Mouse (Mus musculus): ENCODE results near the gene Dgcr2. TPM values are rescaled to one million over a fixed set of nuclear protein-coding genes. Genes with fewer than 3 reads are reported as not detected.

Gene Dgcr2
- polyA plus RNA-seq, 1 experiment from 2014 or later, result 104 TPM

DNA sequence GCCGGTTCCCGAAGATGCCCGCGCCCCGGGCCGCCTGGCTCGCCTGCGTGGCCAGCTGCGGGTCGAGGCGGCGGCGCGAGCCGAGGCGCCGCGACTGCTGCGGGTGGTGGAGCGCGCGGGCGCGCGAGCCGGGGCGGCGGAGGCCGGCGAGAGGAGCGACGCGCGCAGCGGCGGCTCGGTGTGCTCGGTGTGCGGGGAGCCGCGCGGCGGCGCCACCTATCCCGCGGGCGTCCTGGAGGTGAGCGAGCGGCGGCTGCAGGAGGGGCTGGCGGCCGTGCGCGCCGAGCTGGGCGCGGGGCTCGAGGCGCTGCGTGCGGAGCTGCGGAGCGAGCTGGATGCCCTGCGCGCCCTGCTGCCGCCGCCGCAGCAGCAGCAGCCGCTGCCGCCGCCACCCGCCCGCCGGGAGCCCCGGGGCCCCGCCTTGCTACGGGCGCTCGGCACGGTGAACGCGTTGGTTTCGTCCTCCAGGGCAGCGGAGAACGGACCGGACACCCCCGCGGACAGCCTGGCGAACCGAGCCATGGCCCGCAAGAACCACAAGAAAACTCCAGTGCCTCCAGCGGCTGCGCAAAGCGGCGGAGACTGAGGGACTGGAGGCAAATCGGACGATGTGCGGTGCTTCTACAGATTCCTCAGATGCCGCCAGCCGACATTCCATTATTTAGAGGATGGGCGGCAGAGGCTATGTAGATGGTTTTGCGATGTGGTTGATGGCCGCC lies 64.5 kb downstream of the Dgcr2 start:
- Histone ChIP-seq H3K9me3 (ENCODE audit: control insufficient read depth, low read length) (no peaks in the 10 kb centered on the region), H3K27me3 (ENCODE audit: control insufficient read depth, insufficient read depth, low read length) (peaks cover 42% of the 10 kb centered on the region), H3K4me1 (ENCODE audit: control insufficient read depth, insufficient read depth, low read length) (peaks cover 13% of the 10 kb centered on the region), H3K9ac (replicated peaks; ENCODE audit: low read length) (peak overlapping the region; percentile 77), H3K4me2 (ENCODE audit: low read length) (peak overlapping the region; percentile 87), H3K36me3 (ENCODE audit: control insufficient read depth, insufficient read depth, low read length) (0 out of 2 replicates have a peak, but pooled peaks cover 2% of the 10 kb centered on the region), H3K27ac (replicated peaks; ENCODE audit: low read depth, low read length) (peak overlapping the region; percentile 90), H3K4me3 (replicated peaks; ENCODE audit: low read depth, low read length) (peak overlapping the region; percentile 55)
- under 1% methylated on average over 101 of the region's 103 CpGs for WGBS
- peak; percentile 83 for DNase-seq
- ATAC-seq (ENCODE audit: low FRiP score, low TSS enrichment), result peak; percentile 64

DNA sequence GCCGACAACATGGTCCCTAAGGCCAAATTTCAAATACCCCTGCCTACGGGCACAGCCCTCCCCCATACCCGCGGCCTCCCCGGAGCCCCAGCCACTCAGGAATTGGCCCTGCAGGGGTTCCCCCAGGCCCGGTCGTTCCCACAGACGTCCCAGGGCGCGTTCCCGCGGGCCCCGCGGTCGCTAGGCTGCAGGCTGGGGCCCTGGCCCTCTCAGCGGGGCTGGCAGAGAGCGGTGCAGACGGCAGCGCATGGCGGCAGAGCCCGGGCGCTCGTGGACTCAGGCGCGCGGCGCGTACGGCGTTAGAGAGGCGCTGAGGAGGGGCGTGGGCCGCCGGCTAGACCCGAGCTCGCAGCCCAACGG lies 65.1 kb downstream of the Dgcr2 start:
- ATAC-seq (ENCODE audit: low FRiP score, low TSS enrichment) (peak; percentile 69), DNase-seq (peak; percentile 75)
- H3K27ac ChIP-seq (replicated peaks; ENCODE audit: low read depth, low read length), result peak overlapping the region; percentile 90
- peak overlapping the region; percentile 87 for H3K4me2 ChIP-seq (ENCODE audit: low read length)
- peak overlapping the region; percentile 77 for H3K9ac ChIP-seq (replicated peaks; ENCODE audit: low read length)
- H3K4me1 ChIP-seq (ENCODE audit: control insufficient read depth, insufficient read depth, low read length), result peaks cover 13% of the 10 kb centered on the region
- 2% methylated on average over 34 of the region's 37 CpGs for WGBS
- no peaks in the 10 kb centered on the region for H3K9me3 ChIP-seq (ENCODE audit: control insufficient read depth, low read length)
- H3K36me3 ChIP-seq (ENCODE audit: control insufficient read depth, insufficient read depth, low read length), result no peaks in the 10 kb centered on the region
- H3K27me3 ChIP-seq (ENCODE audit: control insufficient read depth, insufficient read depth, low read length), result peaks cover 42% of the 10 kb centered on the region
- H3K4me3 ChIP-seq (replicated peaks; ENCODE audit: low read depth, low read length), result peak overlapping the region; percentile 55

- Histone ChIP-seq H3K9me3 (ENCODE audit: control insufficient read depth, low read length) (no peaks in the 10 kb centered on the region), H3K4me1 (ENCODE audit: control insufficient read depth, insufficient read depth, low read length) (peaks cover 13% of the 10 kb centered on the region), H3K4me2 (ENCODE audit: low read length) (peak within 1 kb of the TSS; percentile 87)
Measured at GRCm38 (mm10) chr16:17832821-17833220, 65.5 kb downstream of the Dgcr2 start, which contains the start of gene B830017H08Rik. TSS of gene B830017H08Rik (plus strand) at chr16:17833121.

GRCm38 (mm10) chr16:17831781-17832180 lies 66.6 kb downstream of the Dgcr2 start:
- Histone ChIP-seq H3K4me3 (replicated peaks; ENCODE audit: low read depth, low read length) (no peak overlapping the region), H3K4me2 (ENCODE audit: low read length) (no peak overlapping the region), H3K9ac (replicated peaks; ENCODE audit: low read length) (no peak overlapping the region), H3K9me3 (ENCODE audit: control insufficient read depth, low read length) (no peaks in the 10 kb centered on the region), H3K27me3 (ENCODE audit: control insufficient read depth, insufficient read depth, low read length) (peaks cover 42% of the 10 kb centered on the region), H3K27ac (replicated peaks; ENCODE audit: low read depth, low read length) (no peak overlapping the region), H3K4me1 (ENCODE audit: control insufficient read depth, insufficient read depth, low read length) (peaks cover 13% of the 10 kb centered on the region), H3K36me3 (ENCODE audit: control insufficient read depth, insufficient read depth, low read length) (no peaks in the 10 kb centered on the region)
- peak; percentile 46 for DNase-seq
- 11% methylated on average over 11 of the region's 11 CpGs for WGBS
- ATAC-seq (ENCODE audit: low FRiP score, low TSS enrichment), result no peak

More at GRCm38 (mm10) chr16:17832821-17833220, 65.5 kb downstream of the Dgcr2 start, which contains the start of gene B830017H08Rik:
- WGBS, result 16% methylated on average over 7 of the region's 7 CpGs
- Histone ChIP-seq H3K4me3 (replicated peaks; ENCODE audit: low read depth, low read length) (peak within 1 kb of the TSS; percentile 55), H3K27me3 (ENCODE audit: control insufficient read depth, insufficient read depth, low read length) (peaks cover 42% of the 10 kb centered on the region), H3K9ac (replicated peaks; ENCODE audit: low read length) (peak within 1 kb of the TSS; percentile 77), H3K36me3 (ENCODE audit: control insufficient read depth, insufficient read depth, low read length) (no peaks in the 10 kb centered on the region), H3K27ac (replicated peaks; ENCODE audit: low read depth, low read length) (peak within 1 kb of the TSS; percentile 90)
- no peak for DNase-seq
- ATAC-seq (ENCODE audit: low FRiP score, low TSS enrichment), result no peak

DNA sequence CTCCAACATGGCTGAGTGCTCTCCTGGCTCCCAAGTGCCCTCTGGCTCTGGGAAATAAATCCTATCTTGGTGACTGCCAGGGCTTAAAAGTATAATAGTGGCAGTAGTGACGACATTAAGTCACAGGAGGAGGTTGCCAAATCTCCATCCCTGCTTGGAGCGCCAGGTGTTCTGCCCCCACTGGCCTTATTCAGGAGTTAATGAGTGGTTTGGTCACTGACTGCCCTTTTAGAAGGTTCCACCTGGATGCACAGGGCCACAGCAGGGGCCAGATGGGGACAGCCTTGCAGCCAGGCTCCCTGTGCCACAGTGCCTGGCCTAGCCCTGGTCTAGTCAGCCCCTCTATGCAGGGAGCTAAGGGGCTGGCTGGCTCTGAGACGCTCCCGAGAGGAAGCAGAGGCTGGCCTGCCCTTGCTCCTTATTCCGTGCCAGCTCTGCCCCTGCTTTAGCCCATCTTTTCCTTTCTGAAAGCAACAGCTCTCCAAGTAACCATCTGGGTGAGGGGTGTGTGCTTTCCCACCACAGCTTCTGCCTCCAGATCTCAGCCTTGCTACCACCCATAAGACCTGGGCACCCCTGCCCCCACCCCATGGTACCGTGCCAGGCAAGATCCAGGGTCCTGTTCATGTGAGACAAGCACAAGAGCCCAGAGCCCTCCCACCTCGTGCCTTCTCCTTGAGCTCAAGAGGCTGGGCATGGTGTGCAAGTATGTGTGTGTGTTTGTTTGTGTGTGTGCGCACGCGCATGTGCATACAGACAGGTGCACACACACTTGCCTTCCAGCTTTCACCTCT lies 67.8 kb downstream of the Dgcr2 start:
- peaks cover 13% of the 10 kb centered on the region for H3K4me1 ChIP-seq (ENCODE audit: control insufficient read depth, insufficient read depth, low read length)
- WGBS, result 54% methylated on average over 10 of the region's 10 CpGs
- no peak for ATAC-seq (ENCODE audit: low FRiP score, low TSS enrichment)
- H3K27ac ChIP-seq (replicated peaks; ENCODE audit: low read depth, low read length), result no peak overlapping the region
- H3K9ac ChIP-seq (replicated peaks; ENCODE audit: low read length), result no peak overlapping the region
- no peaks in the 10 kb centered on the region for H3K36me3 ChIP-seq (ENCODE audit: control insufficient read depth, insufficient read depth, low read length)
- peaks cover 36% of the 10 kb centered on the region for H3K27me3 ChIP-seq (ENCODE audit: control insufficient read depth, insufficient read depth, low read length)
- no peak overlapping the region for H3K4me3 ChIP-seq (replicated peaks; ENCODE audit: low read depth, low read length)
- no peak overlapping the region for H3K4me2 ChIP-seq (ENCODE audit: low read length)
- DNase-seq, result no peak
- H3K9me3 ChIP-seq (ENCODE audit: control insufficient read depth, low read length), result no peaks in the 10 kb centered on the region

GRCm38 (mm10) chr16:17828867-17829266 lies 69.5 kb downstream of the Dgcr2 start:
- no peaks in the 10 kb centered on the region for H3K9me3 ChIP-seq (ENCODE audit: control insufficient read depth, low read length)
- ATAC-seq (ENCODE audit: low FRiP score, low TSS enrichment), result no peak
- peaks cover 6% of the 10 kb centered on the region; the same call in 1 of the 2 replicates for H3K4me1 ChIP-seq (ENCODE audit: control insufficient read depth, insufficient read depth, low read length)
- no peaks in the 10 kb centered on the region for H3K36me3 ChIP-seq (ENCODE audit: control insufficient read depth, insufficient read depth, low read length)
- no peak for DNase-seq
- no peak overlapping the region for H3K4me3 ChIP-seq (replicated peaks; ENCODE audit: low read depth, low read length)
- WGBS, result 75% methylated on average over 3 of the region's 3 CpGs
- H3K9ac ChIP-seq (replicated peaks; ENCODE audit: low read length), result no peak overlapping the region
- H3K4me2 ChIP-seq (ENCODE audit: low read length), result no peak overlapping the region
- H3K27ac ChIP-seq (replicated peaks; ENCODE audit: low read depth, low read length), result no peak overlapping the region
- H3K27me3 ChIP-seq (ENCODE audit: control insufficient read depth, insufficient read depth, low read length), result peaks cover 22% of the 10 kb centered on the region

GRCm38 (mm10) chr16:17828229-17828628 lies 70.1 kb downstream of the Dgcr2 start:
- Histone ChIP-seq H3K4me1 (ENCODE audit: control insufficient read depth, insufficient read depth, low read length) (peaks cover 5% of the 10 kb centered on the region; the same call in 1 of the 2 replicates), H3K9me3 (ENCODE audit: control insufficient read depth, low read length) (no peaks in the 10 kb centered on the region), H3K36me3 (ENCODE audit: control insufficient read depth, insufficient read depth, low read length) (no peaks in the 10 kb centered on the region), H3K4me3 (replicated peaks; ENCODE audit: low read depth, low read length) (no peak overlapping the region), H3K27ac (replicated peaks; ENCODE audit: low read depth, low read length) (no peak overlapping the region), H3K27me3 (ENCODE audit: control insufficient read depth, insufficient read depth, low read length) (peaks cover 19% of the 10 kb centered on the region), H3K9ac (replicated peaks; ENCODE audit: low read length) (no peak overlapping the region), H3K4me2 (ENCODE audit: low read length) (no peak overlapping the region)
- WGBS, result 86% methylated on average over 2 of the region's 2 CpGs
- ATAC-seq (ENCODE audit: low FRiP score, low TSS enrichment) (no peak), DNase-seq (no peak)

GRCm38 (mm10) chr16:17826500-17826899 lies 71.9 kb downstream of the Dgcr2 start:
- Histone ChIP-seq H3K36me3 (ENCODE audit: control insufficient read depth, insufficient read depth, low read length) (no peaks in the 10 kb centered on the region), H3K4me3 (replicated peaks; ENCODE audit: low read depth, low read length) (no peak overlapping the region), H3K27ac (replicated peaks; ENCODE audit: low read depth, low read length) (no peak overlapping the region), H3K9me3 (ENCODE audit: control insufficient read depth, low read length) (no peaks in the 10 kb centered on the region), H3K4me2 (ENCODE audit: low read length) (no peak overlapping the region), H3K9ac (replicated peaks; ENCODE audit: low read length) (no peak overlapping the region), H3K27me3 (ENCODE audit: control insufficient read depth, insufficient read depth, low read length) (peaks cover 3% of the 10 kb centered on the region; the same call in 1 of the 2 replicates), H3K4me1 (ENCODE audit: control insufficient read depth, insufficient read depth, low read length) (no peaks in the 10 kb centered on the region)
- ATAC-seq (ENCODE audit: low FRiP score, low TSS enrichment), result no peak
- no peak for DNase-seq
- WGBS, result 74% methylated on average over 2 of the region's 2 CpGs
